Mouse (Mus musculus) midbrain, embryonic 15.5 days (tissue): ENCODE results near the gene Aoc1. TPM values are rescaled to one million over a fixed set of nuclear protein-coding genes. Genes with fewer than 3 reads are reported as not detected.
"Not testable (repeated sequence)": the region's sequence is repeated elsewhere in the genome, so short reads cannot be mapped to it uniquely, and the experiment has no call there.

Source experiments
- ATAC-seq: fragments of 200-750 bp; cut with Nextera tagmentation; replicated peaks from 2 replicates; pipeline ENCODE4 v1.8.0; 2017; ENCODE audit warnings: moderate TSS enrichment
- H3K27ac ChIP-seq: fragments of 300-500 bp; sonication (generic); 2 replicates; pipeline ENCODE4 v1.5.1; 2015; ENCODE audit warnings: mild to moderate bottlenecking, inconsistent platforms
- H3K27me3 ChIP-seq: fragments of 300-500 bp; sonication (generic); replicated peaks from 2 replicates; pipeline ENCODE4 v1.6.1; 2015; ENCODE audit warnings: inconsistent platforms
- H3K36me3 ChIP-seq: fragments of 300-500 bp; sonication (generic); replicated peaks from 2 replicates; pipeline ENCODE4 v1.6.1; 2015; ENCODE audit warnings: inconsistent platforms
- H3K4me1 ChIP-seq: fragments of 300-500 bp; sonication (generic); 2 replicates; pipeline ENCODE4 v1.6.1; 2015; ENCODE audit warnings: inconsistent platforms
- H3K4me2 ChIP-seq: fragments of 300-500 bp; sonication (generic); 2 replicates; pipeline ENCODE4 v1.6.1; 2015; ENCODE audit warnings: inconsistent platforms, mild to moderate bottlenecking, moderate library complexity
- H3K4me3 ChIP-seq: fragments of 300-500 bp; sonication (generic); 2 replicates; pipeline ENCODE4 v1.5.1; 2015; ENCODE audit warnings: mild to moderate bottlenecking, inconsistent platforms
- H3K9ac ChIP-seq: fragments of 300-500 bp; sonication (generic); 2 replicates; pipeline ENCODE4 v1.6.1; 2015; ENCODE audit warnings: mild to moderate bottlenecking, inconsistent platforms
- H3K9me3 ChIP-seq: fragments of 300-500 bp; sonication (generic); 2 replicates; pipeline ENCODE4 v1.6.1; 2016; ENCODE audit warnings: inconsistent platforms
- WGBS: fragments of 180-500 bp; shearing (Covaris S2); methylation state at CpG from one replicate; pipeline ENCODE4 v1.1.7; 2015; ENCODE audit warnings: mixed read lengths; 5-methylcytosine and 5-hydroxymethylcytosine counted together
- polyA plus RNA-seq: library from polyadenylated mRNA; unstranded; fragments of >200 nt; fragmentation: Nextera tagmentation; extraction: Ambion mirVana; gene quantifications from 2 replicates; pipeline ENCODE4 v1.2.1, GENCODE M21; 2015

Aoc1 gene
- polyA plus RNA-seq, 1 experiment from 2014 or later: not detected

DNA sequence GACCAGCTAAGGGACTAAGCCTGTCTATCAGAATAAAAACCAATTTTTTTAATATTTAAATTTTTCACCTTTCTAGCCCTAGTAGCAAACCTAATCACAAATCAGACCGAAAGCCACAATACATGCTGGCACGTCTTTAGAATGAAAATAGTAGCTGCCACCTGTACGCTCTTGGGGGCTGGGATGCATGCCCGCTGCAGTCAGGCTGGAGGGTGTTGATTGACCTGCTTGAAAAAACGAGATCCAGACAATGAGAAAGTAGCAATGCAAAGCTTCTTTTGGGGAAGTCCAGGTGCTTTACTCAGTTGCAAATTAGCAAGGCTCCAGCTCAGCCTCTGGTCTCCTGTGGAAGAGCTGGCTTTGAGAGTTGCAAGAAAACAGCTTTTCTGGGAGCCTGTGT is 24.3 kb downstream of the Aoc1 start:
- Histone ChIP-seq H3K27ac (no peak overlapping the region), H3K9ac (no peak overlapping the region), H3K36me3 (no peaks in the 10 kb centered on the region), H3K4me2 (no peak overlapping the region), H3K27me3 (no peaks in the 10 kb centered on the region), H3K4me1 (no peaks in the 10 kb centered on the region), H3K9me3 (no peaks in the 10 kb centered on the region), H3K4me3 (no peak overlapping the region)
- 83% methylated on average over 5 of the region's 5 CpGs for WGBS
- no peak for ATAC-seq

DNA sequence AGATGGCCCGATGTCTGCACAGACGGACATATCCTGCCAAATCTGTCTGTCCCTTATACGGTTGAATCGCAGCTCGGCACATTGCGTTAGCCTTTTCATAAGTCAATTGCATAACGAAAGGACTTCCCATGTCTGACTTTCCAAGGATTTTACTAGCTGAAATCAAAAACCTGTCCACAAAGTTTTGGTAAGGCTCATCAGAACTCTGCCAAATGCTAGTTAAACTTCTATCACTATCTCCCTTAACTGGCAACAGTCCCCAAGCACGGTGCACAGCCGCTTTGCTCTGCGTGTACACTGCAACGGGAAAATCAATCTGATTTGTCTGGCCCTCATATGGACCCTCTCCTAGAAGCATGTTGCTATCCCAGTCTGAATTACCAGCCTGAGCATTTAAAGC is 28.6 kb downstream of the Aoc1 start:
- not testable (repeated sequence) for H3K4me3 ChIP-seq, ATAC-seq, H3K4me1 ChIP-seq, H3K27me3 ChIP-seq, H3K27ac ChIP-seq, H3K9ac ChIP-seq, H3K9me3 ChIP-seq, H3K36me3 ChIP-seq, H3K4me2 ChIP-seq
- 96% methylated on average over 11 of the region's 11 CpGs for WGBS

DNA sequence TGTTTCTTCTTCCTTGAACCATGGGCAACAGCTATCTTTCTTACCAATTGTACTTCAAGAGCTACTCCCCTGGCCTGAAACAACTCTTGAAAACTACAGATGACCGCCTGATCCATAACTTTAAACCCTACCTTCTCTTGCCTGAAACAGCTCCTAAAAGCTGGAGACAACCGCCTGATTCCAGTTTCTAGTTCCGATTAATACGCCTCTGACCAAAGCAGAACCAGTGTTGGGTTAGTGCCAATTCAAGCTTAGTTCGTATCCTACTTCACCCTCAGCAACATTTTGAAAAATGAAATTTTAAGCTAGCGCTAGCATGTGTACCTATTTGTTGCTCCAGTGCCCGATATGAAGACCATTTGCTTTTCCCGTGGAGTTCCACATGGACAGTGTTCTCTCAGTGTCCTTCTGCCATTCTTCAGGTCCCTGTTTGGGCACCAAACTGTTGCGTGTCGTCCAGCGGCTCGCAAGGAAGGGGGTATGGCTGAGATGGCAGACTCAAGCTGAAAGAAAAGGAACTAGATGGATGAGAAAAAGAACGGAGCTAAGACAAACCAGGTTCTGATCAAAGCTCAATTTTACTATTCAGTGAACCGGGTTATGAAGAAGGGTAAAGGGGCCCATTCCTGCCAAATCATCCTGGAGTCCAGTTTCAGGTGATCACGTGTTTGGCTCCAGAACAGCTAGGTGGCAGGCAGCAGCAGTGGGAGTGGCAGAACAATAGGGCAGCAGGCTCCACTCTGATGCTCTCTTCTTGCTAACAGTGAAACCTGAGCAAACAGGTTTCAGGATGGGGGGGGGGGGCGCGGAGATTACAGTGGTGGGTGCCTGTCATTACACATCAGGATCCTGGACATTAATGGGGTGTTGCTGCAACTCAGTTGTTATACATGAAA is 30.1 kb downstream of the Aoc1 start:
- H3K27me3 ChIP-seq: no peaks in the 10 kb centered on the region
- no peak overlapping the region for H3K4me2 ChIP-seq
- ATAC-seq: no peak
- H3K27ac ChIP-seq: no peak overlapping the region
- no peaks in the 10 kb centered on the region for H3K9me3 ChIP-seq
- WGBS: 89% methylated on average over 17 of the region's 17 CpGs
- H3K9ac ChIP-seq: no peak overlapping the region
- no peak overlapping the region for H3K4me3 ChIP-seq
- H3K4me1 ChIP-seq: no peaks in the 10 kb centered on the region
- H3K36me3 ChIP-seq: no peaks in the 10 kb centered on the region

DNA sequence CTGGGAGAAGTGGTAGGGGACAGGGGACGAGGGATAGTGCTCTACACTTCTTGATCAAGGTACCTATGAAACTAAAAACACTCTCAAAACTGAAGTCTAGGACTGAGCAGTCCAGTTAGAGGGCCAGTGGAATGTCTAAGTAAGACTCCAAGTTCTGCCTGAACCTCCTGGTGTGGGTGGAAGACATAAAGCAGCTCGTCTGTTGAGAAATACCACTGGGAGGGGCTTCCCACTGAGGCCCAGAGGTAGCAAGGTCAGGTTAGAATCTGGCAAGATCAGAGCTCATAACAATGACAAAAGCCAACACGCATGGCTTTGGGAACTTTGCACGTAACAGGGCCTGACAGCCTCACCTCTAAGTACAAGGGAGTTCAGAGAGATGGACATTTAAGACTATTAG is 30.7 kb downstream of the Aoc1 start:
- ATAC-seq: no peak

GRCm38 (mm10) chr6:48905606-48906005 is 32.9 kb downstream of the Aoc1 start:
- 95% methylated on average over 13 of the region's 13 CpGs for WGBS
- Histone ChIP-seq H3K36me3 (no peaks in the 10 kb centered on the region), H3K4me3 (no peak overlapping the region), H3K9ac (no peak overlapping the region), H3K27me3 (no peaks in the 10 kb centered on the region), H3K4me2 (no peak overlapping the region), H3K4me1 (no peaks in the 10 kb centered on the region), H3K27ac (no peak overlapping the region), H3K9me3 (no peaks in the 10 kb centered on the region)
- no peak for ATAC-seq

More for the DNA sequence above, 30.7 kb downstream of the Aoc1 start:
- WGBS: 72% methylated on average over 4 of the region's 4 CpGs
- Histone ChIP-seq H3K4me3 (no peak overlapping the region), H3K36me3 (no peaks in the 10 kb centered on the region), H3K9me3 (no peaks in the 10 kb centered on the region), H3K27me3 (no peaks in the 10 kb centered on the region), H3K4me1 (no peaks in the 10 kb centered on the region), H3K4me2 (no peak overlapping the region), H3K27ac (no peak overlapping the region), H3K9ac (no peak overlapping the region)

GRCm38 (mm10) chr6:48906371-48906770 is 33.7 kb downstream of the Aoc1 start:
- ATAC-seq: no peak
- Histone ChIP-seq H3K4me1 (no peaks in the 10 kb centered on the region), H3K36me3 (no peaks in the 10 kb centered on the region), H3K9ac (no peak overlapping the region), H3K27ac (no peak overlapping the region), H3K4me3 (no peak overlapping the region), H3K27me3 (no peaks in the 10 kb centered on the region), H3K9me3 (no peaks in the 10 kb centered on the region), H3K4me2 (no peak overlapping the region)
- WGBS: 95% methylated on average over 14 of the region's 14 CpGs

- no peaks in the 10 kb centered on the region for H3K36me3 ChIP-seq
- H3K27me3 ChIP-seq: no peaks in the 10 kb centered on the region
- ATAC-seq: no peak
- 100% methylated on average over 1 of the region's 1 CpGs for WGBS
- no peak overlapping the region for H3K9ac ChIP-seq
- H3K27ac ChIP-seq: no peak overlapping the region
- H3K4me2 ChIP-seq: no peak overlapping the region
- H3K4me1 ChIP-seq: no peaks in the 10 kb centered on the region
- no peak overlapping the region for H3K4me3 ChIP-seq
- no peaks in the 10 kb centered on the region for H3K9me3 ChIP-seq
Measured at GRCm38 (mm10) chr6:48909229-48909628, 36.5 kb downstream of the Aoc1 start.

GRCm38 (mm10) chr6:48912033-48912432 is 39.3 kb downstream of the Aoc1 start:
- ATAC-seq: no peak

DNA sequence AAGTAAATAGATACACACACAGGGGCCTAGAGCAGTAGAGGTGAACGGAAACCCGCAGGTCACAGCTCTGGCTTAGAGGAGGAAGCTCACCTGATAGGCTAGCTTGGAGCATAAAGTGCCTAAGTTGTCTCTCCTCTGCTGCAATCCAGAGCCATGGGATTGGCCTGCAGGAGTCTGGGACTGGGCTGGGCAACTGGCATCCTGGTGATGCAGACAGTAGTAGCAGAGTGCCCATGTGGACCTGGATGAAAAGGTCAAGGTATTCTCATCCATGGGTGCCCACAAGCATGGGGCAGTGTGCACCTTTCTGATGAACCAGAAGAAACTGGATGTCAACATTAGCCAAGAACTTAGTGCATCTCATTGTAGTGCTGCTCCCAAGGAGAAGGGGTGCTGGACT is 40.9 kb downstream of the Aoc1 start:
- Histone ChIP-seq H3K4me2 (no peak overlapping the region), H3K36me3 (no peaks in the 10 kb centered on the region), H3K4me3 (no peak overlapping the region), H3K9ac (no peak overlapping the region), H3K4me1 (no peaks in the 10 kb centered on the region), H3K27me3 (no peaks in the 10 kb centered on the region), H3K9me3 (no peaks in the 10 kb centered on the region), H3K27ac (no peak overlapping the region)
- no peak for ATAC-seq
- WGBS: 96% methylated on average over 2 of the region's 2 CpGs

More at GRCm38 (mm10) chr6:48912033-48912432, 39.3 kb downstream of the Aoc1 start:
- Histone ChIP-seq H3K27me3 (no peaks in the 10 kb centered on the region), H3K9me3 (no peaks in the 10 kb centered on the region), H3K9ac (no peak overlapping the region), H3K36me3 (no peaks in the 10 kb centered on the region), H3K4me1 (no peaks in the 10 kb centered on the region), H3K4me2 (no peak overlapping the region), H3K27ac (no peak overlapping the region), H3K4me3 (no peak overlapping the region)
- WGBS: 39% methylated on average over 3 of the region's 3 CpGs

DNA sequence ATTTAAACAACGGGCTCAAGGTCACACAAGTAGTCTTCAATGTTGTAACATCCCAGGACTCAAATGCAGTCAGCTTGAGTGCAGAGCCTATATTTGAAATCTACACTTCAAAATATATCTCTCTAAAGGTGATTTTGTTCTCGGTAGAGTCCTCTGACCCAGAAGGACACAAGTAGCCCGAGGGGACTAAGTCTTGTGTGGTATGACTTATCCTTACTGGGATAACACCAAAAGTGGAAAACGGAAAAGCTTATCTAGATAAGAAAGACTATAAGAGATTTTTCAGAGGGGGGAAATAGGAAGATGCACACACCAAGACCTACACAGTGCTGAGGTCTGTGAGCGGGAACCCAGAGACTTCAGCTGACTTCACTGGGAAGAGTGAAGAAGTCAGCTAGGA is 56.9 kb downstream of the Aoc1 start, which contains the start of gene 1600015I10Rik:
1600015I10Rik (plus strand) TSS at position 301 of the 400 bp plus-strand sequence.
- H3K27ac ChIP-seq: no peak within 1 kb of the TSS
- 94% methylated on average over 5 of the region's 5 CpGs for WGBS

GRCm38 (mm10) chr6:48949596-48949995 is 76.9 kb downstream of the Aoc1 start:
- WGBS: 68% methylated on average over 2 of the region's 2 CpGs
- H3K27ac ChIP-seq: no peak overlapping the region
- no peaks in the 10 kb centered on the region for H3K9me3 ChIP-seq
- no peak overlapping the region for H3K4me2 ChIP-seq
- ATAC-seq: no peak
- no peaks in the 10 kb centered on the region for H3K4me1 ChIP-seq
- no peak overlapping the region for H3K9ac ChIP-seq
- no peaks in the 10 kb centered on the region for H3K27me3 ChIP-seq
- H3K4me3 ChIP-seq: no peak overlapping the region
- no peaks in the 10 kb centered on the region for H3K36me3 ChIP-seq

More for the DNA sequence above, 56.9 kb downstream of the Aoc1 start, which contains the start of gene 1600015I10Rik:
- H3K9me3 ChIP-seq: no peaks in the 10 kb centered on the region
- H3K27me3 ChIP-seq: no peaks in the 10 kb centered on the region
- no peaks in the 10 kb centered on the region for H3K36me3 ChIP-seq
- H3K4me1 ChIP-seq: no peaks in the 10 kb centered on the region
- H3K9ac ChIP-seq: no peak within 1 kb of the TSS
- H3K4me2 ChIP-seq: no peak within 1 kb of the TSS
- no peak within 1 kb of the TSS for H3K4me3 ChIP-seq
- no peak for ATAC-seq

DNA sequence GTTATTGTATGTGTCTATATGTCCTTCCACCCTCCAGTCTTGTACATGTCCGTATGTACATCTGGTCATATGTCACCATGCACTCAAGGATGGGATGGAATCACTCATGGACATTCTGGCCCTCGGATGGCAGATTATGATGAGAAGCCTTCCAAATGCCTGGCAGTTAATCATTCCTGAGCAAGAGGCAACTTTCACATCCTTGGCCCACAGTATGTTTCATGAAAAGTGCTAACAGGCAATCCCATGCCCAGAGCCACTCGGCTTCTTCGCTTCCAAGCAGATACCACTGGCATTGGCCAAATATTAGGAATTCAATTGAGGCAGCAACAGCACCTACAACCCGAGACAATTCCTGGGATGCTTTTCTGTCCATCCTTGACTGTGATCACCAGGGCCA is 78.0 kb downstream of the Aoc1 start:
- H3K27ac ChIP-seq: no peak overlapping the region
- H3K36me3 ChIP-seq: no peaks in the 10 kb centered on the region
- no peak overlapping the region for H3K4me2 ChIP-seq
- no peak overlapping the region for H3K9ac ChIP-seq
- H3K27me3 ChIP-seq: no peaks in the 10 kb centered on the region
- H3K4me1 ChIP-seq: no peaks in the 10 kb centered on the region
- WGBS: 87% methylated on average over 5 of the region's 5 CpGs
- ATAC-seq: no peak
- H3K9me3 ChIP-seq: no peaks in the 10 kb centered on the region
- no peak overlapping the region for H3K4me3 ChIP-seq

DNA sequence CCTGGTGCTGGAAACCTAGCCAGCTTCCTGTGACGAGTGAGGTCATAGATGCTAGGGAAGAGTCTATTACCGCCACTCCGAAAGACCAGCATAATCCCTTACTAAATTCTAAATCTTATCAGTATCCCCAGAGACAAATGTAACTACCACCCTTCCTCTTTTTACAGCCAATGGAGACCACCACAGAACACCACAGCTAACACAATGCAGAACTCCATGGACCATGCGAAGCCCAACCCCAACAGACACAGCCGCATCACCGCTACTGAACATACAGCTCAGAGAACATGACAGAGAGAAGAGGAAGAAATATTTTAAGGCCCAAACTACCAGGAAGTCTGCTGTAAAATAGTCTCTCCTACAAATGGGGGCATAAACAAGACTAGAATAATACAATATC is 78.9 kb downstream of the Aoc1 start:
- H3K4me2 ChIP-seq: no peak overlapping the region
- H3K9me3 ChIP-seq: no peaks in the 10 kb centered on the region
- H3K36me3 ChIP-seq: no peaks in the 10 kb centered on the region
- H3K27ac ChIP-seq: no peak overlapping the region
- no peak overlapping the region for H3K9ac ChIP-seq
- no peak for ATAC-seq
- WGBS: 85% methylated on average over 6 of the region's 6 CpGs
- H3K27me3 ChIP-seq: no peaks in the 10 kb centered on the region
- H3K4me3 ChIP-seq: no peak overlapping the region
- H3K4me1 ChIP-seq: no peaks in the 10 kb centered on the region
